Comparison of ENCODE assay signal across 16 mouse cellular contexts in the genomic region with DNA sequence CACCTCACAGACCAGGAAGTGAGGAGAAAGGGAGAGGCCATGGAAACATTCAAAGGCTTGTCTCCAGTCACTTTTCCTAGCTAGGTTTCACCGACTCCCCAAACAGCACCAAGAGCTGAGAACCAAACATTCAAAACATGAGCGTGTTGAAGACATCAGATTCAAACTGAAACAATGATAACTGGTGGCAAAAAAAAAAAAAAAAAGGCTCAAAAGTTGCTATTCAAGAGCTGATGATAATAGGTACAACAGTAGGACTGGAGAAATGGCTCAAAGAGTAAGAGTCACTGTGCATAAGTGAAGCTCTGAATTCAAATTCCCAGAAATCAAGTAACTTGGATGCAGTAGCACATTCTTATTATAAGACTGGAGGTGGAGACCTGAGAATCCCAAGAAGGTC.
"Had no signal": no experiment of that assay in that cellular context is flagged by ENCODE, and none has a peak within 500 bp of the region (broad histone marks: within the 10 kb centered on the region; RNA-seq: fewer than 3 reads in every experiment).

No protein-coding gene starts in this region.

- H3K27ac ChIP-seq: neural tube, embryonic 13.5 days; neural tube, embryonic 15.5 days; stomach, embryonic 15.5 days; stomach, postnatal 0 days had no signal

- H3K9ac ChIP-seq: neural tube, embryonic 13.5 days; neural tube, embryonic 15.5 days; stomach, embryonic 15.5 days had no signal

- H3K4me1 ChIP-seq: stomach, embryonic 15.5 days had no signal

- H3K36me3 ChIP-seq: neural tube, embryonic 13.5 days; neural tube, embryonic 15.5 days; stomach, embryonic 15.5 days had no signal

- H3K9me3 ChIP-seq: neural tube, embryonic 13.5 days; neural tube, embryonic 15.5 days; stomach, embryonic 15.5 days had no signal

- H3K4me3 ChIP-seq: neural tube, embryonic 13.5 days; neural tube, embryonic 15.5 days; stomach, embryonic 15.5 days had no signal

- H3K27me3 ChIP-seq: neural tube, embryonic 13.5 days; neural tube, embryonic 15.5 days; stomach, embryonic 15.5 days had no signal

- H3K4me2 ChIP-seq: neural tube, embryonic 13.5 days; neural tube, embryonic 15.5 days; stomach, embryonic 15.5 days had no signal

- DNase-seq: retina, postnatal 1 day; right cerebral cortex, adult 18-20 months; right cerebral cortex, postnatal 14 days; right cerebral cortex, postnatal 25 days; right cerebral cortex, postnatal 4 days; spleen, adult 18-20 months; thymus, adult 18-20 months; thymus, adult 2 months; thymus, postnatal 14 days; thymus, postnatal 25 days; thymus, postnatal 36 days; thymus, postnatal 4 days had no signal
